Mouse (Mus musculus) olfactory bulb, adult 2 months (tissue): ENCODE measurements around the gene Adamtsl1.

Experiments used
- CTCF ChIP-seq: fragments of 200-500 bp; IDR thresholded peaks from 2 replicates; pipeline ENCODE4 v1.5.1; 2012; ENCODE audit warnings: low read depth, mild to moderate bottlenecking, low read length, moderate library complexity; ENCODE audit not compliant: insufficient read depth
- POLR2A ChIP-seq: fragments of 200-500 bp; IDR thresholded peaks from 2 replicates; pipeline ENCODE4 v1.6.1; 2012; ENCODE audit warnings: mild to moderate bottlenecking, low read depth, low read length, moderate library complexity; ENCODE audit not compliant: insufficient read depth

GRCm38 (mm10) chr4:85818504-85818903 is 304.5 kb downstream of the Adamtsl1 start:
- TF ChIP-seq CTCF, result no peak
- no peak for TF ChIP-seq POLR2A
